Mouse (Mus musculus): Measurements from ENCODE around the gene Psmc5. TPM values are rescaled to one million over a fixed set of nuclear protein-coding genes. Genes with fewer than 3 reads are reported as not detected.

The Psmc5 gene
- polyA plus RNA-seq, 1 experiment from 2014 or later, result 88.8 TPM

- Histone ChIP-seq H3K4me2 (ENCODE audit: low read depth, low read length) (peak overlapping the region; percentile 94), H3K27me3 (ENCODE audit: insufficient read depth, low read length) (no peaks in the 10 kb centered on the region), H3K9ac (replicated peaks) (peak overlapping the region; percentile 88), H3K4me1 (ENCODE audit: insufficient read depth) (peaks cover 21% of the 10 kb centered on the region), H3K9me3 (ENCODE audit: low read length) (no peaks in the 10 kb centered on the region), H3K27ac (ENCODE audit: low read depth) (peak overlapping the region; percentile 85), H3K36me3 (replicated peaks; ENCODE audit: insufficient read depth, low read length) (peaks cover 64% of the 10 kb centered on the region), H3K4me3 (ENCODE audit: low read depth, low read length) (peak overlapping the region; percentile 96)
- TF ChIP-seq CTCF (IDR thresholded peaks at IDR 0.05; ENCODE audit: low read depth) (no peak), EP300 (IDR thresholded peaks at IDR 0.05; ENCODE audit: low read depth) (no peak)
- WGBS (ENCODE audit: insufficient replicate concordance), result 1% methylated on average over 22 of the region's 22 CpGs
- ATAC-seq (peak; percentile 20; the same call in 1 of the 2 replicates), DNase-seq (peak; percentile 52)
Observed at GRCm38 (mm10) chr11:106255174-106255573, 780 bp upstream of the Psmc5 start.

- Histone ChIP-seq H3K9me3 (ENCODE audit: low read length) (no peaks in the 10 kb centered on the region), H3K36me3 (replicated peaks; ENCODE audit: insufficient read depth, low read length) (peaks cover 59% of the 10 kb centered on the region), H3K4me2 (ENCODE audit: low read depth, low read length) (peak overlapping the region; percentile 94), H3K4me3 (ENCODE audit: low read depth, low read length) (peak overlapping the region; percentile 96), H3K4me1 (ENCODE audit: insufficient read depth) (peaks cover 21% of the 10 kb centered on the region), H3K27ac (ENCODE audit: low read depth) (peak overlapping the region; percentile 85), H3K27me3 (ENCODE audit: insufficient read depth, low read length) (no peaks in the 10 kb centered on the region), H3K9ac (replicated peaks) (peak overlapping the region; percentile 88)
- ATAC-seq (no peak), DNase-seq (no peak)
- WGBS (ENCODE audit: insufficient replicate concordance), result 59% methylated on average over 5 of the region's 5 CpGs
- TF ChIP-seq EP300 (IDR thresholded peaks at IDR 0.05; ENCODE audit: low read depth) (no peak), CTCF (IDR thresholded peaks at IDR 0.05; ENCODE audit: low read depth) (no peak)
Observed at GRCm38 (mm10) chr11:106256775-106257174, 821 bp downstream of the Psmc5 start.

- H3K27ac ChIP-seq (ENCODE audit: low read depth), result no peak overlapping the region
- TF ChIP-seq CTCF (IDR thresholded peaks at IDR 0.05; ENCODE audit: low read depth), result no peak
- no peak for TF ChIP-seq EP300 (IDR thresholded peaks at IDR 0.05; ENCODE audit: low read depth)
- DNase-seq (no peak), ATAC-seq (no peak)
- no peak overlapping the region for H3K4me3 ChIP-seq (ENCODE audit: low read depth, low read length)
- H3K9me3 ChIP-seq (ENCODE audit: low read length), result no peaks in the 10 kb centered on the region
- no peak overlapping the region for H3K4me2 ChIP-seq (ENCODE audit: low read depth, low read length)
- peaks cover 72% of the 10 kb centered on the region for H3K36me3 ChIP-seq (replicated peaks; ENCODE audit: insufficient read depth, low read length)
- peaks cover 13% of the 10 kb centered on the region; the same call in 1 of the 2 replicates for H3K4me1 ChIP-seq (ENCODE audit: insufficient read depth)
- WGBS (ENCODE audit: insufficient replicate concordance), result 81% methylated on average over 14 of the region's 14 CpGs
- no peak overlapping the region for H3K9ac ChIP-seq (replicated peaks)
- H3K27me3 ChIP-seq (ENCODE audit: insufficient read depth, low read length), result no peaks in the 10 kb centered on the region
Observed at GRCm38 (mm10) chr11:106260826-106261450, 5.0 kb downstream of the Psmc5 start.

- Histone ChIP-seq H3K9me3 (ENCODE audit: low read length) (no peaks in the 10 kb centered on the region), H3K27me3 (ENCODE audit: insufficient read depth, low read length) (no peaks in the 10 kb centered on the region), H3K36me3 (replicated peaks; ENCODE audit: insufficient read depth, low read length) (peaks cover 73% of the 10 kb centered on the region), H3K27ac (ENCODE audit: low read depth) (no peak overlapping the region), H3K9ac (replicated peaks) (no peak overlapping the region), H3K4me3 (ENCODE audit: low read depth, low read length) (no peak overlapping the region), H3K4me2 (ENCODE audit: low read depth, low read length) (no peak overlapping the region), H3K4me1 (ENCODE audit: insufficient read depth) (peaks cover 15% of the 10 kb centered on the region)
- no peak for TF ChIP-seq CTCF (IDR thresholded peaks at IDR 0.05; ENCODE audit: low read depth)
- no peak for TF ChIP-seq EP300 (IDR thresholded peaks at IDR 0.05; ENCODE audit: low read depth)
- 80% methylated on average over 9 of the region's 9 CpGs for WGBS (ENCODE audit: insufficient replicate concordance)
- no peak for DNase-seq
- no peak for ATAC-seq
Observed at GRCm38 (mm10) chr11:106263963-106264362, 8.0 kb downstream of the Psmc5 start.

GRCm38 (mm10) chr11:106264988-106265387, 9.0 kb downstream of the Psmc5 start:
- TF ChIP-seq CTCF (IDR thresholded peaks at IDR 0.05; ENCODE audit: low read depth) (no peak), EP300 (IDR thresholded peaks at IDR 0.05; ENCODE audit: low read depth) (no peak)
- 91% methylated on average over 15 of the region's 15 CpGs for WGBS (ENCODE audit: insufficient replicate concordance)
- ATAC-seq, result no peak

GRCm38 (mm10) chr11:106265570-106265969, 9.6 kb downstream of the Psmc5 start:
- no peak for ATAC-seq
- Histone ChIP-seq H3K27ac (ENCODE audit: low read depth) (no peak overlapping the region), H3K9ac (replicated peaks) (no peak overlapping the region), H3K27me3 (ENCODE audit: insufficient read depth, low read length) (no peaks in the 10 kb centered on the region), H3K9me3 (ENCODE audit: low read length) (no peaks in the 10 kb centered on the region), H3K36me3 (replicated peaks; ENCODE audit: insufficient read depth, low read length) (peaks cover 68% of the 10 kb centered on the region), H3K4me3 (ENCODE audit: low read depth, low read length) (no peak overlapping the region), H3K4me1 (ENCODE audit: insufficient read depth) (peaks cover 29% of the 10 kb centered on the region), H3K4me2 (ENCODE audit: low read depth, low read length) (no peak overlapping the region)
- no peak for DNase-seq
- WGBS (ENCODE audit: insufficient replicate concordance), result 75% methylated on average over 4 of the region's 4 CpGs
- TF ChIP-seq CTCF (IDR thresholded peaks at IDR 0.05; ENCODE audit: low read depth) (no peak), EP300 (IDR thresholded peaks at IDR 0.05; ENCODE audit: low read depth) (no peak)

More at GRCm38 (mm10) chr11:106264988-106265387, 9.0 kb downstream of the Psmc5 start:
- Histone ChIP-seq H3K36me3 (replicated peaks; ENCODE audit: insufficient read depth, low read length) (peaks cover 68% of the 10 kb centered on the region), H3K27me3 (ENCODE audit: insufficient read depth, low read length) (no peaks in the 10 kb centered on the region), H3K4me2 (ENCODE audit: low read depth, low read length) (no peak overlapping the region), H3K4me3 (ENCODE audit: low read depth, low read length) (no peak overlapping the region), H3K4me1 (ENCODE audit: insufficient read depth) (peaks cover 23% of the 10 kb centered on the region), H3K9ac (replicated peaks) (no peak overlapping the region), H3K9me3 (ENCODE audit: low read length) (no peaks in the 10 kb centered on the region), H3K27ac (ENCODE audit: low read depth) (no peak overlapping the region)
- DNase-seq, result no peak

All from liver, postnatal 0 days (tissue).